ENCODE assay signal across 24 mouse cellular contexts in genomic region chr7:78404481-78404880, GRCm38 (mm10).
"Had no signal": no experiment of that assay in that cellular context is flagged by ENCODE, and none has a peak within 500 bp of the region (broad histone marks: within the 10 kb centered on the region; RNA-seq: fewer than 3 reads in every experiment).

No protein-coding gene starts in this region.

- H3K27ac ChIP-seq: heart, adult 2 months; heart, embryonic 13.5 days; heart, embryonic 15.5 days; hindbrain, embryonic 10.5 days; hindbrain, embryonic 12.5 days; hindbrain, embryonic 14.5 days; intestine, embryonic 15.5 days; limb, embryonic 10.5 days; limb, embryonic 12.5 days; liver, embryonic 13.5 days; liver, embryonic 15.5 days had no signal

- DNase-seq: gastrocnemius, postnatal 14 days; gastrocnemius, postnatal 36 days; heart, adult 11 months; heart, adult 2 months; heart, postnatal 4 days; kidney, adult 18-20 months; kidney, adult 8-10 months; kidney, postnatal 10 days; kidney, postnatal 25 days; kidney, postnatal 4 days; liver; liver, embryonic 13.5 days had no signal

- H3K4me3 ChIP-seq: heart, adult 2 months; heart, embryonic 13.5 days; heart, embryonic 15.5 days; hindbrain, embryonic 10.5 days; hindbrain, embryonic 12.5 days; intestine, embryonic 15.5 days; limb, embryonic 10.5 days; limb, embryonic 12.5 days; liver, embryonic 13.5 days; liver, embryonic 15.5 days had no signal

- ATAC-seq: hindbrain, embryonic 16.5 days; inflammation-experienced regulatory T-cells, adult 6 months; intestine, embryonic 15.5 days; intestine, postnatal 0 days had no signal
